Mouse (Mus musculus): ENCODE data around the gene Pam16. TPM values are rescaled to one million over a fixed set of nuclear protein-coding genes. Genes with fewer than 3 reads are reported as not detected.
A peak's percentile ranks its signal among the peaks of the same experiment; 100 is the strongest.

The Pam16 gene
- polyA plus RNA-seq, 1 experiment from 2014 or later, result 161 TPM

DNA sequence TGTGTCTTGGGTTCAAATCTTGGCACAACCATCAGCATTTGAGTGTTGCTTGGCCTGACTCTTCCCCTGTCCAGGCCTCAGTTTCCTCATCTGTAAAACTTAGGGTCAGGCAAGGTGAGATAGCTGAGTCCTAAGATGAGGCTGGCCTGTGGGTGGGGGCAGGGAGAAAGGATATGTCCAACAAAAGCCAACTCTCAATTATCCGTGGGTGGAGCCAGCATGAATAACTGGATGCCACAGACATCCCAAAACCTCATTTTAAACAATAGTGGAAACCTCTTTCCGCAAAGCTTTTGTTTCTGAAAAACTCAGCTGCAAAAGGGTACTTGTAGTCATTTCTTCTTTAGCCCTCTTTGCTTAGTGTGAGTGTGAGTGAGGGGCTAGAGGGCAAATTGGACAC is 28.0 kb downstream of the Pam16 start:
- Histone ChIP-seq H3K27ac (replicated peaks) (0 out of 2 replicates have a peak overlapping the region, but pooled peaks have one; percentile 91), H3K9me3 (no peaks in the 10 kb centered on the region), H3K4me1 (replicated peaks) (peaks cover 73% of the 10 kb centered on the region), H3K36me3 (no peaks in the 10 kb centered on the region), H3K4me2 (peak overlapping the region; percentile 95), H3K27me3 (no peaks in the 10 kb centered on the region), H3K4me3 (peak overlapping the region; percentile 66), H3K9ac (0 out of 2 replicates have a peak overlapping the region, but pooled peaks have one; percentile 6)
- ATAC-seq (ENCODE audit: low FRiP score, low read depth), result no peak
- 29% methylated on average over 2 of the region's 2 CpGs for WGBS

- H3K9me3 ChIP-seq, result no peaks in the 10 kb centered on the region
- ATAC-seq (ENCODE audit: low FRiP score, low read depth), result no peak
- WGBS, result 6% methylated on average over 3 of the region's 3 CpGs
- H3K4me3 ChIP-seq, result peak overlapping the region; percentile 66
- peak overlapping the region; percentile 83 for H3K9ac ChIP-seq
- no peaks in the 10 kb centered on the region for H3K36me3 ChIP-seq
- peaks cover 73% of the 10 kb centered on the region for H3K4me1 ChIP-seq (replicated peaks)
- H3K27ac ChIP-seq (replicated peaks), result peak overlapping the region; percentile 91
- no peaks in the 10 kb centered on the region for H3K27me3 ChIP-seq
- peak overlapping the region; percentile 95 for H3K4me2 ChIP-seq
These were observed 28.6 kb downstream of the Pam16 start for GRCm38 (mm10) chr16:4596141-4596728.

- H3K9ac ChIP-seq, result peak overlapping the region; percentile 83
- peak overlapping the region; percentile 66 for H3K4me3 ChIP-seq
- peak overlapping the region; percentile 95 for H3K4me2 ChIP-seq
- H3K4me1 ChIP-seq (replicated peaks), result peaks cover 69% of the 10 kb centered on the region
- H3K27me3 ChIP-seq, result no peaks in the 10 kb centered on the region
- peak overlapping the region; percentile 91 for H3K27ac ChIP-seq (replicated peaks)
- H3K9me3 ChIP-seq, result no peaks in the 10 kb centered on the region
- ATAC-seq (ENCODE audit: low FRiP score, low read depth), result peak; percentile 12
- 0% methylated on average over 5 of the region's 5 CpGs for WGBS
- H3K36me3 ChIP-seq, result 0 out of 2 replicates have a peak, but pooled peaks cover 4% of the 10 kb centered on the region
These were observed 29.2 kb downstream of the Pam16 start for GRCm38 (mm10) chr16:4595527-4595963.

DNA sequence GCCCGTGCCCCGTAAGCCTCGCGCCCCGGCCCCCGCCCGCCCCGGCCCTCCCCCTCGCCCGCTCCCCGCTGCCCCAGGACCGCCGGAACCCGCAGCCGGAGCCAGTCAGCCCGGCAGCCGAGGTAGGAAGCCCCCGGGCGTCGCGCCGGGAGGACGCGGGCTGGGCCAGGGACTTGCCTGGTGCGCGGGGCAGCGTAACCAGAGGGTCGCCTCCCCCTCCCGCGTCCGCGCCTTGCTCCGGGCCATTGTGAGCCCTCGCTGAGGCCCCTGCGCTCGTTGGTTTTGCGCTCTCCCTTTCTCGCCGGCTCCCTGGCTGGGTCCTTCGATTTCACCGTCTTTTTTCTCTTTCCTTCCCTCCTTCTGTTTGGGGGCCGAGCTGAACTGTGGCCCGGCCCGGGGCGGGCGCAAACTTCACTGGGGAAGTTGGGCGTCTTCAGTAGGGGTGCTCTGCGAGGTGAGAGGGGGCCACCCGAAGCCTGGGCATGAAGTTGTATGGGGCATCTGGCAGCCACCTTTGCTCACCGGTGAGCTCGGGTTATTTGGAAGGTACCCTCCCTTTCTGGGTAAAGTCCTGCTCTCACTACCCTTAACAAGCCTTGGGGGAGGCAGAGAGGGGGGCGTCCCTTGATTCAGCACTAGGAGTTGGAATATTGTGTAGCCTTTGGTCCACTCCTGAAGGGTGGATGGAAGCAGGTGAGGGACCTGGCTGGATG is 29.8 kb downstream of the Pam16 start:
- Histone ChIP-seq H3K27me3 (no peaks in the 10 kb centered on the region), H3K9ac (peak overlapping the region; percentile 83), H3K36me3 (0 out of 2 replicates have a peak, but pooled peaks cover 7% of the 10 kb centered on the region), H3K4me1 (replicated peaks) (peaks cover 69% of the 10 kb centered on the region), H3K4me3 (peak overlapping the region; percentile 66), H3K4me2 (peak overlapping the region; percentile 95), H3K27ac (replicated peaks) (peak overlapping the region; percentile 91), H3K9me3 (no peaks in the 10 kb centered on the region)
- under 1% methylated on average over 33 of the region's 52 CpGs for WGBS
- peak; percentile 14 for ATAC-seq (ENCODE audit: low FRiP score, low read depth)

GRCm38 (mm10) chr16:4593971-4594813 is 30.6 kb downstream of the Pam16 start, which contains the start of gene Glis2:
Gene Glis2, plus strand, starts transcription at chr16:4594713.
- H3K9me3 ChIP-seq, result no peaks in the 10 kb centered on the region
- H3K9ac ChIP-seq, result peak within 1 kb of the TSS; percentile 83
- H3K27ac ChIP-seq (replicated peaks), result peak within 1 kb of the TSS; percentile 91
- H3K4me1 ChIP-seq (replicated peaks), result peaks cover 64% of the 10 kb centered on the region
- no peaks in the 10 kb centered on the region for H3K27me3 ChIP-seq
- H3K4me2 ChIP-seq, result peak within 1 kb of the TSS; percentile 95
- 0 out of 2 replicates have a peak, but pooled peaks cover 7% of the 10 kb centered on the region for H3K36me3 ChIP-seq
- WGBS, result under 1% methylated on average over 25 of the region's 74 CpGs
- peak; percentile 89 for ATAC-seq (ENCODE audit: low FRiP score, low read depth)
- peak within 1 kb of the TSS; percentile 66 for H3K4me3 ChIP-seq

GRCm38 (mm10) chr16:4592909-4593875 is 31.6 kb downstream of the Pam16 start:
- peaks cover 54% of the 10 kb centered on the region for H3K4me1 ChIP-seq (replicated peaks)

GRCm38 (mm10) chr16:4590236-4590635 is 34.6 kb downstream of the Pam16 start:
- Histone ChIP-seq H3K4me3 (no peak overlapping the region), H3K27me3 (no peaks in the 10 kb centered on the region), H3K4me1 (replicated peaks) (peaks cover 40% of the 10 kb centered on the region), H3K4me2 (no peak overlapping the region), H3K36me3 (0 out of 2 replicates have a peak, but pooled peaks cover 7% of the 10 kb centered on the region), H3K27ac (replicated peaks) (no peak overlapping the region), H3K9ac (no peak overlapping the region), H3K9me3 (no peaks in the 10 kb centered on the region)
- ATAC-seq (ENCODE audit: low FRiP score, low read depth), result no peak
- WGBS, result 93% methylated on average over 9 of the region's 9 CpGs

More at GRCm38 (mm10) chr16:4592909-4593875, 31.6 kb downstream of the Pam16 start:
- no peaks in the 10 kb centered on the region for H3K27me3 ChIP-seq
- peak overlapping the region; percentile 83 for H3K9ac ChIP-seq
- no peaks in the 10 kb centered on the region for H3K9me3 ChIP-seq
- peak overlapping the region; percentile 66 for H3K4me3 ChIP-seq
- peak overlapping the region; percentile 91 for H3K27ac ChIP-seq (replicated peaks)
- 10% methylated on average over 32 of the region's 32 CpGs for WGBS
- peak overlapping the region; percentile 95 for H3K4me2 ChIP-seq
- ATAC-seq (ENCODE audit: low FRiP score, low read depth), result no peak
- H3K36me3 ChIP-seq, result 0 out of 2 replicates have a peak, but pooled peaks cover 7% of the 10 kb centered on the region

DNA sequence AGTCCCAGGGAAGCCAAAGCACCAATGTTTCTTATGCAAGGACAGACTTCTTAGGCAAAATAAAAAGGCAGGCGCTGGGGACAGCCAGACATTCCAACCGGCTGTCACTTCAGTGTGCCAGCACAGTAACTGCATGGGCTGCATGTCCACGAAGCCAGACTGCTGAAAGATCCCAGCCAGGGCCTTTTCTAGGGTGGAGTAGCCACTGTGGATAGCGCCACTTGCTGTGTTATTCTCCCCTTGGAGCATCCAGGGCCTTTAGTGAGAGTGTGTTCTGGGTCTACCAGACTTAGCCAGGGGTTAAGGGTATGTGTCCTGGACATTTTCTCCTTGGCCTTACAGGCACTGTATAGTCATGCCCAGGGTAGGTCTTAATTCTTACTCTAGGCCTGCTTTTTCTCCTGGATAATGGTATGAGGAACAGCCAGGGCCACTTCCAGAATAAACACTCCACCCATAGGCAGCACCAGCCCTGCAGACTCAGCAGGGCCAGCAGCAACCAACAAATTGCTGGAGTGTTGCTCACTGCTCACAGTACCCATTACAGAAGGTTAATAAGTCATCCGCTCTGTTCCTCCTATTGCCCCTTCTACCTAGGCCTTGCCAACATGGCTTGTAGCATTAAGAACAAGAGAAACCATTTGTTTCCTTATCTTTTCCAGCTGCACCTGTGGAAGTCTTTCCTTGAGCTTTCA is 37.1 kb downstream of the Pam16 start:
- Histone ChIP-seq H3K4me2 (no peak overlapping the region), H3K4me3 (no peak overlapping the region), H3K4me1 (replicated peaks) (peaks cover 25% of the 10 kb centered on the region), H3K36me3 (0 out of 2 replicates have a peak, but pooled peaks cover 7% of the 10 kb centered on the region), H3K27me3 (no peaks in the 10 kb centered on the region), H3K27ac (replicated peaks) (peak overlapping the region; percentile 75), H3K9ac (no peak overlapping the region), H3K9me3 (no peaks in the 10 kb centered on the region)
- WGBS, result 55% methylated on average over 5 of the region's 5 CpGs
- no peak for ATAC-seq (ENCODE audit: low FRiP score, low read depth)

DNA sequence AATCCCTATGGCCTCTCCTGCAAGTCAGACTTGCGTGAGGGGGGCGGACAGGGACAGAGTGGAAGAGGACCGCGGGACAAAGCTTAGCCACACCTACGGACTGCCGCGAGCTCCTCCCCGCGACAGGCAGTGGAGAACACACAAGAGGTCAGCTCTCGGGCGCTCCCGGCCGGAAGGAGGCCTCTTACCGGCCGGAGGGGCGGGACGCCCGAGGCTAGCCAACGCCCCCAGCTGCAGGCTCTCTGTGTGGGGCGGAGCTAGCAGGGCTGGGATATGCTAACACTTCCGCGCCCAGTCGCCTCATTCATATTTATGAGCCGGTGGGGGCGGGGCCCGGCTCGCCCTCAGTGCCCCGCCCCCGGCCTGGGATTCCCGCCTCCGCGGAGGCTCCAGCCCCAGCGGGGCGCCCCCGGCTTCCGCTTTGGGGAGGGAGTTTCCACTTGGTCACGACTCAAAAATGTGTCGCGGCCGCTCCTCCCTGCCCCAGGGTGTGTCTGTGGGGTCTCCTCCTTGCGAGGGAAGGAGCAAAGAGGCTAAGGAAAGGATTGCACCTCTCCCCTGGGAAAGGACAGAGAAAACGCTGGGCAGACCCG is 38.2 kb downstream of the Pam16 start:
- WGBS, result under 1% methylated on average over 42 of the region's 43 CpGs
- Histone ChIP-seq H3K27ac (replicated peaks) (peak overlapping the region; percentile 75), H3K9ac (peak overlapping the region; percentile 42), H3K9me3 (no peaks in the 10 kb centered on the region), H3K36me3 (0 out of 2 replicates have a peak, but pooled peaks cover 7% of the 10 kb centered on the region), H3K4me1 (replicated peaks) (peaks cover 16% of the 10 kb centered on the region), H3K27me3 (no peaks in the 10 kb centered on the region), H3K4me3 (peak overlapping the region; percentile 49), H3K4me2 (peak overlapping the region; percentile 72)
- ATAC-seq (ENCODE audit: low FRiP score, low read depth), result peak; percentile 97
